Mouse (Mus musculus): Measurements from ENCODE around the gene A430078G23Rik.

GRCm38 (mm10) chr8:3389506-3389905 is 36.3 kb downstream of the A430078G23Rik start:
- TF ChIP-seq CTCF (IDR thresholded peaks at IDR 0.05; ENCODE audit: borderline replicate concordance, insufficient read depth, low read length) (no peak), POLR2A (IDR thresholded peaks at IDR 0.05; ENCODE audit: low read depth, low read length) (no peak)
